Mouse (Mus musculus) liver, adult 2 months (tissue): ENCODE measurements around the gene Gm45717. TPM values are rescaled to one million over a fixed set of nuclear protein-coding genes. Genes with fewer than 3 reads are reported as not detected.
A peak's percentile ranks its signal among the peaks of the same experiment; 100 is the strongest.

Experiments used
- DNase-seq: peaks from one replicate; pipeline ENCODE4 v3.0.0-alpha.2; 2011; ENCODE audit warnings: low read depth, low spot score; ENCODE audit errors: extremely low read depth
- H3K27ac ChIP-seq: fragments of 200-500 bp; replicated peaks from 2 replicates; pipeline ENCODE4 v1.5.1; 2012; ENCODE audit warnings: low read depth, mild to moderate bottlenecking, control low read depth, inconsistent platforms, low read length; ENCODE audit not compliant: insufficient read depth
- H3K27me3 ChIP-seq: fragments of 200-500 bp; 2 replicates; pipeline ENCODE4 v1.6.1; 2012; ENCODE audit warnings: mild to moderate bottlenecking, moderate library complexity, low read length, inconsistent platforms; ENCODE audit not compliant: control insufficient read depth, insufficient read depth
- H3K36me3 ChIP-seq: fragments of 200-500 bp; 2 replicates; pipeline ENCODE4 v1.6.1; 2012; ENCODE audit warnings: low read length, inconsistent platforms; ENCODE audit not compliant: control insufficient read depth, insufficient read depth
- H3K4me1 ChIP-seq: fragments of 200-500 bp; 2 replicates; pipeline ENCODE4 v1.6.1; 2011; ENCODE audit warnings: low read length; ENCODE audit not compliant: control insufficient read depth, insufficient read depth
- H3K4me3 ChIP-seq: fragments of 200-500 bp; 2 replicates; pipeline ENCODE4 v1.5.1; 2011; ENCODE audit warnings: low read depth, mild to moderate bottlenecking, control low read depth, low read length, moderate library complexity; ENCODE audit not compliant: insufficient read depth
- H3K79me2 ChIP-seq: fragments of 200-500 bp; 2 replicates; pipeline ENCODE4 v1.6.1; 2012; ENCODE audit warnings: inconsistent platforms, mild to moderate bottlenecking, low read length, moderate library complexity; ENCODE audit not compliant: control insufficient read depth, insufficient read depth
- H3K9ac ChIP-seq: fragments of 200-500 bp; 2 replicates; pipeline ENCODE4 v1.6.1; 2012; ENCODE audit warnings: low read depth, mild to moderate bottlenecking, control low read depth, inconsistent platforms, low read length
- CTCF ChIP-seq: fragments of 200-500 bp; IDR thresholded peaks from 2 replicates; pipeline ENCODE4 v1.5.1; 2011; ENCODE audit warnings: low read depth, low read length, control low read depth
- POLR2A ChIP-seq: fragments of 200-500 bp; IDR thresholded peaks from 2 replicates; pipeline ENCODE4 v1.6.1; 2011; ENCODE audit warnings: low read length, control low read depth; ENCODE audit not compliant: insufficient read depth; ENCODE audit errors: extremely low read depth
- WGBS: fragments of 180-500 bp; shearing (Covaris S2); methylation state at CpG from one replicate; pipeline ENCODE4 v1.1.7; 2018; 5-methylcytosine and 5-hydroxymethylcytosine counted together
- polyA plus RNA-seq: library from polyadenylated mRNA; depleted of rRNA; stranded (reverse); fragments of >200 nt; gene quantifications from 2 replicates; pipeline ENCODE4 v1.2.3, GENCODE M21; 2012
- total RNA-seq: library from RNA; depleted of rRNA; stranded (reverse); fragments of >200 nt; gene quantifications from 2 replicates; pipeline ENCODE4 v1.2.3, GENCODE M21; 2014

The Gm45717 gene
- total and polyA plus RNA-seq, 2 experiments, result not detected

GRCm38 (mm10) chr7:140945247-140945646 is 10.5 kb downstream of the Gm45717 start:
- Histone ChIP-seq H3K27ac (no peak overlapping the region), H3K79me2 (no peaks in the 10 kb centered on the region; the same call in 1 of the 2 replicates), H3K4me3 (no peak overlapping the region), H3K9ac (no peak overlapping the region), H3K36me3 (no peaks in the 10 kb centered on the region), H3K27me3 (no peaks in the 10 kb centered on the region), H3K4me1 (peaks cover 12% of the 10 kb centered on the region; the same call in 1 of the 2 replicates)
- DNase-seq, result no peak
- 96% methylated on average over 5 of the region's 5 CpGs for WGBS
- TF ChIP-seq CTCF, result no peak
- TF ChIP-seq POLR2A, result no peak

GRCm38 (mm10) chr7:140944236-140944635 is 11.5 kb downstream of the Gm45717 start:
- peaks cover 12% of the 10 kb centered on the region; the same call in 1 of the 2 replicates for H3K4me1 ChIP-seq
- H3K4me3 ChIP-seq, result no peak overlapping the region
- no peaks in the 10 kb centered on the region for H3K36me3 ChIP-seq
- no peaks in the 10 kb centered on the region; the same call in 1 of the 2 replicates for H3K79me2 ChIP-seq
- DNase-seq, result no peak
- 95% methylated on average over 7 of the region's 7 CpGs for WGBS
- no peak for TF ChIP-seq POLR2A
- TF ChIP-seq CTCF, result no peak
- H3K27ac ChIP-seq, result no peak overlapping the region
- H3K27me3 ChIP-seq, result no peaks in the 10 kb centered on the region
- H3K9ac ChIP-seq, result no peak overlapping the region

- peak overlapping the region; percentile 24 for H3K9ac ChIP-seq
- peak overlapping the region; percentile 98 for H3K27ac ChIP-seq
- peaks cover 11% of the 10 kb centered on the region; the same call in 1 of the 2 replicates for H3K4me1 ChIP-seq
- H3K79me2 ChIP-seq, result no peaks in the 10 kb centered on the region; the same call in 1 of the 2 replicates
- TF ChIP-seq CTCF, result no peak
- no peak for TF ChIP-seq POLR2A
- no peak overlapping the region; the same call in 1 of the 2 replicates for H3K4me3 ChIP-seq
- no peak for DNase-seq
- no peaks in the 10 kb centered on the region for H3K27me3 ChIP-seq
- H3K36me3 ChIP-seq, result no peaks in the 10 kb centered on the region
- WGBS, result 63% methylated on average over 4 of the region's 4 CpGs
These were observed 12.4 kb downstream of the Gm45717 start for GRCm38 (mm10) chr7:140943356-140943755.

GRCm38 (mm10) chr7:140942811-140943210 is 12.9 kb downstream of the Gm45717 start:
- DNase-seq, result no peak
- H3K4me3 ChIP-seq, result 0 out of 2 replicates have a peak overlapping the region, but pooled peaks have one; percentile 11
- H3K9ac ChIP-seq, result peak overlapping the region; percentile 24
- peak overlapping the region; percentile 98 for H3K27ac ChIP-seq
- H3K27me3 ChIP-seq, result no peaks in the 10 kb centered on the region
- H3K36me3 ChIP-seq, result no peaks in the 10 kb centered on the region
- 83% methylated on average over 10 of the region's 10 CpGs for WGBS
- H3K4me1 ChIP-seq, result peaks cover 11% of the 10 kb centered on the region; the same call in 1 of the 2 replicates
- TF ChIP-seq POLR2A, result no peak
- no peak for TF ChIP-seq CTCF
- no peaks in the 10 kb centered on the region; the same call in 1 of the 2 replicates for H3K79me2 ChIP-seq

DNA sequence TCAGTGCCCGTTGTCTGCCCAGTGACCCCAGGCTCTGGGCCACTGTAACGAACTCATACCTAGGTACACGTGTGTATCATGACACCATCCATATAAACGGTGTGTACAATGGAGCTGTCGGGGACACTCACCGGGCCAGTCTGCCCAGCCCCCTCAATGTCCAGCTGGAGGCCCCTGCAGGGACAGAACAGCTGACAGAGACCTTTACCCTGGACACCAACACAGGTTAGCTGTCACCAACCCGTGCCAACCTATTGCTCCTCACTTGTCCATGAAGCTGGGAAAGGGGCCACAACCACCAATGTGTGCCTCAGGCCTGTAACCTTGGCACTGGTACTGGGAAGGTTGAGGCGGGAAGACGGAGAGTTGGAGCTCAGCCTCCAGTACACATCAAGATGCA is 13.4 kb downstream of the Gm45717 start:
- peak; percentile 91 for DNase-seq
- peak overlapping the region; percentile 98 for H3K27ac ChIP-seq
- H3K9ac ChIP-seq, result peak overlapping the region; percentile 92
- no peaks in the 10 kb centered on the region for H3K36me3 ChIP-seq
- H3K4me3 ChIP-seq, result peak overlapping the region; percentile 65
- no peaks in the 10 kb centered on the region; the same call in 1 of the 2 replicates for H3K79me2 ChIP-seq
- WGBS, result 3% methylated on average over 9 of the region's 9 CpGs
- TF ChIP-seq CTCF, result no peak
- TF ChIP-seq POLR2A, result no peak
- H3K27me3 ChIP-seq, result no peaks in the 10 kb centered on the region
- H3K4me1 ChIP-seq, result peaks cover 7% of the 10 kb centered on the region; the same call in 1 of the 2 replicates
